Mouse (Mus musculus) heart, embryonic 10.5 days (tissue): ENCODE measurements around the gene Megf11. TPM values are rescaled to one million over a fixed set of nuclear protein-coding genes. Genes with fewer than 3 reads are reported as not detected.

ENCODE experiments used
- DNase-seq: peaks from one replicate; pipeline ENCODE4 v3.0.0-alpha.2; 2017; ENCODE audit warnings: low spot score
- H3K27ac ChIP-seq: fragments of 300-500 bp; sonication (generic); 2 replicates; pipeline ENCODE4 v1.5.1; 2016; ENCODE audit warnings: mild to moderate bottlenecking
- H3K27me3 ChIP-seq: fragments of 300-500 bp; sonication (generic); 2 replicates; pipeline ENCODE4 v1.6.1; 2016; ENCODE audit warnings: mild to moderate bottlenecking; ENCODE audit not compliant: poor library complexity, insufficient read depth, severe bottlenecking
- H3K36me3 ChIP-seq: fragments of 300-500 bp; sonication (generic); 2 replicates; pipeline ENCODE4 v1.6.1; 2016; ENCODE audit warnings: mild to moderate bottlenecking, moderate library complexity
- H3K4me1 ChIP-seq: fragments of 300-500 bp; sonication (generic); 2 replicates; pipeline ENCODE4 v1.6.1; 2016; ENCODE audit warnings: mild to moderate bottlenecking
- H3K4me3 ChIP-seq: fragments of 300-500 bp; sonication (generic); 2 replicates; pipeline ENCODE4 v1.5.1; 2016; ENCODE audit warnings: mild to moderate bottlenecking, moderate library complexity
- H3K9me3 ChIP-seq: fragments of 300-500 bp; sonication (generic); 2 replicates; pipeline ENCODE4 v1.6.1; 2016; ENCODE audit warnings: mild to moderate bottlenecking, moderate library complexity
- WGBS: fragments of 180-500 bp; shearing (Covaris S2); methylation state at CpG from one replicate; pipeline ENCODE4 v1.1.7; 2016; 5-methylcytosine and 5-hydroxymethylcytosine counted together
- polyA plus RNA-seq: library from polyadenylated mRNA; unstranded; fragments of >200 nt; fragmentation: Nextera tagmentation; extraction: Ambion mirVana; gene quantifications from 2 replicates; pipeline ENCODE4 v1.2.1, GENCODE M21; 2016

Megf11 gene
- polyA plus RNA-seq = 0.31 and 0.40 TPM in 2 replicates

- Histone ChIP-seq H3K27me3 (peaks cover 86% of the 10 kb centered on the region), H3K27ac (0 out of 2 replicates have a peak within 1 kb of the TSS, but pooled peaks have one; percentile 42), H3K4me1 (peaks cover 16% of the 10 kb centered on the region), H3K36me3 (no peaks in the 10 kb centered on the region), H3K4me3 (peak within 1 kb of the TSS; percentile 79), H3K9me3 (no peaks in the 10 kb centered on the region)
- DNase-seq = no peak
- under 1% methylated on average over 93 of the region's 93 CpGs for WGBS
These were observed at the start of gene Megf11 for GRCm38 (mm10) chr9:64385511-64386465. Gene Megf11, plus strand, starts transcription at chr9:64385626.

- no peaks in the 10 kb centered on the region for H3K27me3 ChIP-seq
- no peak for DNase-seq
- H3K36me3 ChIP-seq = peaks cover 31% of the 10 kb centered on the region
- H3K27ac ChIP-seq = no peak overlapping the region
- no peak overlapping the region for H3K4me3 ChIP-seq
- no peaks in the 10 kb centered on the region for H3K9me3 ChIP-seq
- 82% methylated on average over 6 of the region's 6 CpGs for WGBS
- peaks cover 19% of the 10 kb centered on the region for H3K4me1 ChIP-seq
These were observed 49.6 kb upstream of the Megf11 start for GRCm38 (mm10) chr9:64335825-64336224.

- DNase-seq = no peak
- Histone ChIP-seq H3K36me3 (peaks cover 28% of the 10 kb centered on the region), H3K27ac (no peak overlapping the region; the same call in 1 of the 2 replicates), H3K4me3 (peak overlapping the region; percentile 84; the same call in 1 of the 2 replicates), H3K27me3 (no peaks in the 10 kb centered on the region), H3K9me3 (no peaks in the 10 kb centered on the region), H3K4me1 (peaks cover 22% of the 10 kb centered on the region)
- 49% methylated on average over 8 of the region's 8 CpGs for WGBS
These were observed 46.1 kb upstream of the Megf11 start for GRCm38 (mm10) chr9:64339361-64339760.

- peaks cover 22% of the 10 kb centered on the region for H3K4me1 ChIP-seq
- no peaks in the 10 kb centered on the region for H3K27me3 ChIP-seq
- H3K9me3 ChIP-seq = no peaks in the 10 kb centered on the region
- peak overlapping the region; percentile 100 for H3K27ac ChIP-seq
- H3K36me3 ChIP-seq = peaks cover 22% of the 10 kb centered on the region
- DNase-seq = peak; percentile 92
- WGBS = under 1% methylated on average over 84 of the region's 85 CpGs
- H3K4me3 ChIP-seq = peak overlapping the region; percentile 84
These were observed 44.8 kb upstream of the Megf11 start for GRCm38 (mm10) chr9:64340351-64341253.

GRCm38 (mm10) chr9:64341254-64341566, 44.2 kb upstream of the Megf11 start, which contains the start of gene Dis3l:
Gene Dis3l, minus strand, starts transcription at chr9:64341288.
- Histone ChIP-seq H3K27ac (peak within 1 kb of the TSS; percentile 100), H3K9me3 (no peaks in the 10 kb centered on the region), H3K27me3 (no peaks in the 10 kb centered on the region), H3K36me3 (peaks cover 16% of the 10 kb centered on the region), H3K4me1 (peaks cover 22% of the 10 kb centered on the region), H3K4me3 (peak within 1 kb of the TSS; percentile 84)
- DNase-seq = no peak
- 20% methylated on average over 16 of the region's 16 CpGs for WGBS

GRCm38 (mm10) chr9:64341671-64342070, 43.8 kb upstream of the Megf11 start:
- Histone ChIP-seq H3K27ac (peak overlapping the region; percentile 100; the same call in 1 of the 2 replicates), H3K4me3 (peak overlapping the region; percentile 84; the same call in 1 of the 2 replicates), H3K36me3 (peaks cover 12% of the 10 kb centered on the region), H3K27me3 (no peaks in the 10 kb centered on the region), H3K4me1 (peaks cover 22% of the 10 kb centered on the region), H3K9me3 (no peaks in the 10 kb centered on the region)
- WGBS = 87% methylated on average over 8 of the region's 8 CpGs
- DNase-seq = no peak

- WGBS = 76% methylated on average over 2 of the region's 2 CpGs
These were observed 41.8 kb upstream of the Megf11 start for GRCm38 (mm10) chr9:64343656-64344055.

GRCm38 (mm10) chr9:64345931-64346330, 39.5 kb upstream of the Megf11 start:
- H3K4me3 ChIP-seq = no peak overlapping the region
- H3K36me3 ChIP-seq = no peaks in the 10 kb centered on the region
- no peak overlapping the region for H3K27ac ChIP-seq
- 0 out of 2 replicates have a peak, but pooled peaks cover 6% of the 10 kb centered on the region for H3K4me1 ChIP-seq
- no peaks in the 10 kb centered on the region for H3K9me3 ChIP-seq
- WGBS = 57% methylated on average over 5 of the region's 5 CpGs
- no peaks in the 10 kb centered on the region for H3K27me3 ChIP-seq
- no peak for DNase-seq

More at GRCm38 (mm10) chr9:64343656-64344055, 41.8 kb upstream of the Megf11 start:
- Histone ChIP-seq H3K4me3 (no peak overlapping the region), H3K27ac (no peak overlapping the region), H3K36me3 (no peaks in the 10 kb centered on the region), H3K27me3 (no peaks in the 10 kb centered on the region), H3K9me3 (no peaks in the 10 kb centered on the region), H3K4me1 (peaks cover 22% of the 10 kb centered on the region)
- DNase-seq = no peak

- Histone ChIP-seq H3K36me3 (no peaks in the 10 kb centered on the region), H3K4me3 (no peak overlapping the region), H3K9me3 (no peaks in the 10 kb centered on the region), H3K27ac (no peak overlapping the region), H3K27me3 (no peaks in the 10 kb centered on the region), H3K4me1 (no peaks in the 10 kb centered on the region)
- 3% methylated on average over 1 of the region's 1 CpGs for WGBS
- no peak for DNase-seq
These were observed 38.0 kb upstream of the Megf11 start for GRCm38 (mm10) chr9:64347377-64347776.

GRCm38 (mm10) chr9:64349490-64349889, 35.9 kb upstream of the Megf11 start:
- Histone ChIP-seq H3K9me3 (no peaks in the 10 kb centered on the region), H3K36me3 (no peaks in the 10 kb centered on the region), H3K4me1 (no peaks in the 10 kb centered on the region), H3K27ac (no peak overlapping the region), H3K27me3 (no peaks in the 10 kb centered on the region), H3K4me3 (no peak overlapping the region)
- no peak for DNase-seq
- WGBS = 67% methylated on average over 5 of the region's 5 CpGs

- 38% methylated on average over 3 of the region's 3 CpGs for WGBS
- Histone ChIP-seq H3K4me1 (no peaks in the 10 kb centered on the region), H3K9me3 (no peaks in the 10 kb centered on the region), H3K36me3 (no peaks in the 10 kb centered on the region), H3K4me3 (no peak overlapping the region), H3K27me3 (no peaks in the 10 kb centered on the region), H3K27ac (no peak overlapping the region)
- DNase-seq = no peak
These were observed 34.2 kb upstream of the Megf11 start for GRCm38 (mm10) chr9:64351191-64351590.

- Histone ChIP-seq H3K36me3 (no peaks in the 10 kb centered on the region), H3K9me3 (no peaks in the 10 kb centered on the region), H3K27ac (no peak overlapping the region), H3K4me3 (no peak overlapping the region), H3K27me3 (peaks cover 3% of the 10 kb centered on the region; the same call in 1 of the 2 replicates), H3K4me1 (no peaks in the 10 kb centered on the region)
- 87% methylated on average over 7 of the region's 7 CpGs for WGBS
- DNase-seq = no peak
These were observed 29.8 kb upstream of the Megf11 start for GRCm38 (mm10) chr9:64355627-64356026.
